Mouse (Mus musculus): ENCODE results near the gene Rcan1. TPM values are rescaled to one million over a fixed set of nuclear protein-coding genes. Genes with fewer than 3 reads are reported as not detected.
"Not testable (repeated sequence)": the region's sequence is repeated elsewhere in the genome, so short reads cannot be mapped to it uniquely, and the experiment has no call there.

Gene Rcan1
- polyA plus RNA-seq, 1 experiment = 16.9 TPM

- DNase-seq (ENCODE audit: low read depth) = no peak
These were observed 35.2 kb downstream of the Rcan1 start for GRCm38 (mm10) chr16:92435431-92435985.

GRCm38 (mm10) chr16:92433176-92433575 lies 37.5 kb downstream of the Rcan1 start:
- DNase-seq (ENCODE audit: low read depth) = no peak

- DNase-seq (ENCODE audit: low read depth) = no peak
These were observed 39.9 kb downstream of the Rcan1 start for GRCm38 (mm10) chr16:92430731-92431130.

GRCm38 (mm10) chr16:92428197-92428950 lies 42.3 kb downstream of the Rcan1 start:
- DNase-seq (ENCODE audit: low read depth) = no peak

- no peak for DNase-seq (ENCODE audit: low read depth)
These were observed 44.0 kb downstream of the Rcan1 start for GRCm38 (mm10) chr16:92426708-92427107.

- no peak for DNase-seq (ENCODE audit: low read depth)
These were observed 44.8 kb downstream of the Rcan1 start for GRCm38 (mm10) chr16:92425875-92426274.

GRCm38 (mm10) chr16:92423363-92423762 lies 47.3 kb downstream of the Rcan1 start:
- no peak for DNase-seq (ENCODE audit: low read depth)

- DNase-seq (ENCODE audit: low read depth) = no peak
These were observed 48.0 kb downstream of the Rcan1 start for GRCm38 (mm10) chr16:92422435-92423362.

GRCm38 (mm10) chr16:92421147-92421934 lies 49.3 kb downstream of the Rcan1 start:
- no peak for DNase-seq (ENCODE audit: low read depth)

- DNase-seq (ENCODE audit: low read depth) = no peak
These were observed 50.0 kb downstream of the Rcan1 start for GRCm38 (mm10) chr16:92420641-92421040.

GRCm38 (mm10) chr16:92419099-92419498 lies 51.6 kb downstream of the Rcan1 start:
- DNase-seq (ENCODE audit: low read depth) = no peak

GRCm38 (mm10) chr16:92417267-92417666 lies 53.4 kb downstream of the Rcan1 start:
- DNase-seq (ENCODE audit: low read depth) = no peak

GRCm38 (mm10) chr16:92415702-92416118 lies 55.0 kb downstream of the Rcan1 start:
- no peak for DNase-seq (ENCODE audit: low read depth)

GRCm38 (mm10) chr16:92415038-92415437 lies 55.6 kb downstream of the Rcan1 start:
- DNase-seq (ENCODE audit: low read depth) = not testable (repeated sequence)

- no peak for DNase-seq (ENCODE audit: low read depth)
These were observed 57.8 kb downstream of the Rcan1 start for GRCm38 (mm10) chr16:92412888-92413287.

- DNase-seq (ENCODE audit: low read depth) = no peak
These were observed 58.5 kb downstream of the Rcan1 start for GRCm38 (mm10) chr16:92411981-92412706.

GRCm38 (mm10) chr16:92410344-92410743 lies 60.3 kb downstream of the Rcan1 start:
- DNase-seq (ENCODE audit: low read depth) = no peak

GRCm38 (mm10) chr16:92407883-92408282 lies 62.8 kb downstream of the Rcan1 start:
- no peak for DNase-seq (ENCODE audit: low read depth)

GRCm38 (mm10) chr16:92404141-92404540 lies 66.5 kb downstream of the Rcan1 start:
- DNase-seq (ENCODE audit: low read depth) = no peak

- no peak for DNase-seq (ENCODE audit: low read depth)
These were observed 67.6 kb downstream of the Rcan1 start for GRCm38 (mm10) chr16:92403069-92403468.

- no peak for DNase-seq (ENCODE audit: low read depth)
These were observed 68.5 kb downstream of the Rcan1 start for GRCm38 (mm10) chr16:92402216-92402615.
